In the genomic region with DNA sequence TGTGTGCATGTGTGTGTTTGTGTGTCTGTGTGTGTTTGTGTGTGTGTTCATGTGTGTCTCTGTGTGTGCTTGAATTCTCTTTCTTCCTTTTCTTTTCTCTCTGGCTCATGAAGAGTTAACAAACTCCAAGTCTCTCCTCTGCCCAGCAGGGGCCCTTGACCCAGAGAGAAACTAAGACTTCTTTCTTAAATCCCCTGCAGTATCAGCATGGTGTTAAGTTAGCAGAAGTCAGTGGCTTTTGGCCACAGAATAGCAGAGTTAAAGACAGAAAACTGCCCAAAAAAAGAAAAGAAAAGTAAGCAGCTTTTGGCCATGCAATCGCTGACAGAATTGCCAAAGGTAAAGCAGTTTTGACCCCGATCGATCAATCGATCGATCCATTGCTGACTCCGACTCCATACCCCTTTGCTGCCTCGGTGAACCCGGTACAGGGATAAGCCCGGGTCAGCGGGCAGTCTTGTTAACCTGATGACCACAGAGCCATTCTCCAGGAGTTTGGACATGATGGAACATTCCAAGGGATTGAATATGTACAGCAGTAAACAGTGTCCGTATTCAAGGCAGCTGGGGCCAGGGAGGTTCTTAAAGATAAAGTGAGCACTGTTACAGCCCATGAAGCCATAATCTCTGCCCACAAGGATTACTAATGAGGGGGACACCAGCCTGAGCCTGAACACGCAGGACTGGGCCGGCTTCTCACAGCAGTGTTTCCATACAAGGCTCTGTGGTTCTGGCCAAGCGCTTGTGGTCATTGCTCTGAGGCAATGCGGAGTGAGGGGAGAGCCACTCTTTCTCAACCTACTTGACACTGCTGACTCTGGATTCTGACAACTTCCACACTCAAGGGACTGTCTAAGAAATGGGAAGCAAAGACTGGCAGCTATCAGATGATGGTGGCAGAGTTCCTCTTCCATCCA, we compare ENCODE assay signal across 8 mouse cellular contexts. TPM values are rescaled to one million over a fixed set of nuclear protein-coding genes. Genes with fewer than 3 reads are reported as not detected.
DNase-seq lines count a peak whose midpoint lies in the region; ATAC-seq and TF ChIP-seq lines count a peak whose summit lies in the region.

No protein-coding gene starts in this region.

- 0 out of 2 replicates have a peak overlapping the region, but pooled peaks have one; percentile 16 for H3K4me2 ChIP-seq in heart, embryonic 12.5 days

- peak; percentile 31 for DNase-seq in kidney, adult 2 months
- no peak for DNase-seq in kidney, postnatal 4 days
- DNase-seq in Patski (ENCODE audit: low read depth, low spot score) = peak; percentile 86
- DNase-seq in lung, postnatal 10 days = peak; percentile 46
- DNase-seq in thymus, postnatal 25 days = no peak
- no peak for DNase-seq in gastrocnemius, postnatal 10 days
- no peak for DNase-seq in gastrocnemius, adult 8-10 months (ENCODE audit: low spot score in 2 of 2)

- no peaks in the 10 kb centered on the region for H3K36me3 ChIP-seq in kidney, adult 2 months (ENCODE audit: control insufficient read depth, insufficient read depth, low read length)
- H3K36me3 ChIP-seq in heart, embryonic 12.5 days = no peaks in the 10 kb centered on the region

- ATAC-seq in Patski = peak; percentile 97
- ATAC-seq in heart, embryonic 12.5 days (ENCODE audit: insufficient number of reproducible peaks, low FRiP score) = peak; percentile 39; the same call in 1 of the 2 replicates

- H3K9me3 ChIP-seq in heart, embryonic 12.5 days (replicated peaks) = no peaks in the 10 kb centered on the region

- no peak overlapping the region; the same call in 1 of the 2 replicates for H3K9ac ChIP-seq in heart, embryonic 12.5 days

- no peak overlapping the region for H3K27ac ChIP-seq in kidney, adult 2 months (ENCODE audit: insufficient read depth, low read depth, low read length)
- H3K27ac ChIP-seq in heart, embryonic 12.5 days (ENCODE audit: poor library complexity, severe bottlenecking) = no peak overlapping the region

- CTCF ChIA-PET in Patski (lab: Charles Lee) = no interaction called here

- H3K4me3 ChIP-seq in kidney, adult 2 months (ENCODE audit: insufficient read depth, low read depth, low read length) = no peak overlapping the region
- H3K4me3 ChIP-seq in heart, embryonic 12.5 days = no peak overlapping the region

- no peaks in the 10 kb centered on the region for H3K27me3 ChIP-seq in kidney, adult 2 months (replicated peaks; ENCODE audit: control insufficient read depth, insufficient read depth, low read length)
- H3K27me3 ChIP-seq in Patski = no peaks in the 10 kb centered on the region
- H3K27me3 ChIP-seq in heart, embryonic 12.5 days (replicated peaks) = no peaks in the 10 kb centered on the region

- in situ Hi-C loops in Patski (cut with MboI; ENCODE audit: low pct_unique_long_range_greater_than_20kb) = no loop called here

- no peak for TF ChIP-seq CTCF in kidney, adult 2 months (conservative IDR thresholded peaks at IDR 0.05; ENCODE audit: insufficient read depth, insufficient read length, low read depth, low read length)
- no peak for TF ChIP-seq CTCF in Patski (IDR thresholded peaks at IDR 0.05)

- 45% methylated on average over 15 of the region's 15 CpGs for WGBS in kidney, adult 2 months
- WGBS in heart, embryonic 12.5 days = 28% methylated on average over 15 of the region's 15 CpGs

- TF ChIP-seq POLR2A in kidney, adult 2 months (IDR thresholded peaks at IDR 0.05; ENCODE audit: low read depth, low read length) = no peak

- POLR2A ChIA-PET in Patski (lab: Charles Lee) = no interaction called here

- H3K4me1 ChIP-seq in kidney, adult 2 months (ENCODE audit: control insufficient read depth, insufficient read depth, low read length) = no peaks in the 10 kb centered on the region
- peaks cover 14% of the 10 kb centered on the region for H3K4me1 ChIP-seq in heart, embryonic 12.5 days (replicated peaks)

RNA-seq across cellular contexts. Expression of gene Fam213b, which starts 11.9 kb away (rescaled TPM):
- 74.0 and 92.4 TPM in 2 replicates for polyA plus RNA-seq in kidney, adult 2 months (2012; rRNA removed)
- polyA plus RNA-seq in Patski (2021) = 31.6 TPM
- polyA plus RNA-seq in heart, embryonic 12.5 days (2016; fragmentation: Nextera tagmentation; extraction: Ambion mirVana) = 35.8 and 38.5 TPM in 2 replicates
- total RNA-seq in gastrocnemius, postnatal 10 days (2021) = 100 to 1,000 TPM; 121 to 143 TPM
- 10 to 100 TPM; 84.8 to 99.7 (median 97.8) TPM for total RNA-seq in gastrocnemius, adult 8-10 months (2022)

RNA-seq across cellular contexts. Expression of gene Tnfrsf14, which starts 17.5 kb away (rescaled TPM):
- polyA plus RNA-seq in kidney, adult 2 months (2012; rRNA removed) = 12.1 and 19.4 TPM in 2 replicates
- 0.13 TPM for polyA plus RNA-seq in Patski (2021)
- 1.8 and 2.9 TPM in 2 replicates for polyA plus RNA-seq in heart, embryonic 12.5 days (2016; fragmentation: Nextera tagmentation; extraction: Ambion mirVana)
- 1 to 10 TPM; 1.8 to 4.2 TPM for total RNA-seq in gastrocnemius, postnatal 10 days (2021)
- total RNA-seq in gastrocnemius, adult 8-10 months (2022) = 1 to 10 TPM; 1.2 to 3.5 (median 1.9) TPM

RNA-seq across cellular contexts. Expression of gene Mmel1, which starts 41.5 kb away (rescaled TPM):
- 0.03 and 0.19 TPM in 2 replicates for polyA plus RNA-seq in kidney, adult 2 months (2012; rRNA removed)
- polyA plus RNA-seq in Patski (2021) = not detected
- polyA plus RNA-seq in heart, embryonic 12.5 days (2016; fragmentation: Nextera tagmentation; extraction: Ambion mirVana) = 0.20 and 0.44 TPM in 2 replicates
- total RNA-seq in gastrocnemius, postnatal 10 days (2021) = under 1 TPM; 0.68 to 0.78 TPM
- total RNA-seq in gastrocnemius, adult 8-10 months (2022) = not detected

RNA-seq across cellular contexts. Expression of gene Hes5, which starts 49.9 kb away (rescaled TPM):
- not detected in 2 replicates for polyA plus RNA-seq in kidney, adult 2 months (2012; rRNA removed)
- not detected for polyA plus RNA-seq in Patski (2021)
- polyA plus RNA-seq in heart, embryonic 12.5 days (2016; fragmentation: Nextera tagmentation; extraction: Ambion mirVana) = 0.70 TPM in 1 of 2 replicates, not detected in the other
- total RNA-seq in gastrocnemius, postnatal 10 days (2021) = under 1 TPM in 1 of 2 experiments, not detected in 1; 0.36 TPM
- total RNA-seq in gastrocnemius, adult 8-10 months (2022) = not detected

RNA-seq across cellular contexts. Expression of gene Pank4, which starts 53.1 kb away (rescaled TPM):
- 37.5 and 41.5 TPM in 2 replicates for polyA plus RNA-seq in kidney, adult 2 months (2012; rRNA removed)
- polyA plus RNA-seq in Patski (2021) = 29.1 TPM
- polyA plus RNA-seq in heart, embryonic 12.5 days (2016; fragmentation: Nextera tagmentation; extraction: Ambion mirVana) = 45.7 and 46.2 TPM in 2 replicates
- 10 to 100 TPM; 26.1 to 28.7 TPM for total RNA-seq in gastrocnemius, postnatal 10 days (2021)
- total RNA-seq in gastrocnemius, adult 8-10 months (2022) = 10 to 100 TPM; 28.2 to 31.7 (median 31.5) TPM

Comparison
In these comparisons a context has a peak if more than half of its experiments do, and no peak if none do; other contexts are left out.
1. DNase-seq: peak in kidney, adult 2 months (single experiment), Patski (single experiment) and lung, postnatal 10 days (single experiment); none in kidney, postnatal 4 days (0 of 2), thymus, postnatal 25 days (single experiment), gastrocnemius, postnatal 10 days (single experiment) and gastrocnemius, adult 8-10 months (0 of 2).